Mouse (Mus musculus): Measurements from ENCODE around the gene Eif4enif1. TPM values are rescaled to one million over a fixed set of nuclear protein-coding genes. Genes with fewer than 3 reads are reported as not detected.

Gene Eif4enif1
- polyA plus RNA-seq, 1 experiment from 2014 or later: 70.2 TPM

DNA sequence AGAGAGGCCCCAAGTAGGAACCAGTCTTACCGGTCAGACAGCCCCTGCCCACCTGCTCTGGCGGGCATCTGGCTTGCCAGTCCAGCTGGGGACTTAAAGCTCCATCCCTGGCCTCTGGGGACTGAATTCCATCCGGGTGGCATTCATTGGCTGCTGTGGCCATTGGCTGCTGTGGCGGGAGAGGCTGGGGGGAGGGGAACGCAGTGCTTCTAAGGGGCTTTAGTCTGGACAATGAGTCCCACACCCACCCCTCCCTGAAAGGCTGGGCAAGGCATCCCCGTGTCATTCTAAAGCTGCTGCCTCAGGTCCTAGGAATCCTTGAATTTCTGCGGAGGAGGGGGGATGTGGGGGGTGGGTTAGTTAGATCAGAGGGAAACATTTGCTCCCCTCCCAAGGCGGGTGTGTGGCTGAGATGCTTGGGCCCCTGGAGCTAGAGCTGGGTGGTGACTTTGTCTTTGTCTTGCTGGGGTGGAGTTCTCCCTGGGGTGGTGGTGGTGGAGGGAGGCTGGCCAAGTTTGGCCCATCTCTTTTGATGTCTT is 90.6 kb downstream of the Eif4enif1 start:
- no peak for ATAC-seq (ENCODE audit: insufficient number of reproducible peaks, insufficient read depth, low FRiP score, low TSS enrichment)
- peaks cover 39% of the 10 kb centered on the region for H3K4me1 ChIP-seq
- H3K4me2 ChIP-seq (replicated peaks): peak overlapping the region; percentile 98
- no peaks in the 10 kb centered on the region for H3K9me3 ChIP-seq
- H3K4me3 ChIP-seq: peak overlapping the region; percentile 85
- H3K36me3 ChIP-seq: peaks cover 45% of the 10 kb centered on the region
- no peaks in the 10 kb centered on the region for H3K27me3 ChIP-seq
- 1% methylated on average over 8 of the region's 8 CpGs for WGBS
- H3K27ac ChIP-seq: peak overlapping the region; percentile 100
- peak overlapping the region; percentile 96 for H3K9ac ChIP-seq

DNA sequence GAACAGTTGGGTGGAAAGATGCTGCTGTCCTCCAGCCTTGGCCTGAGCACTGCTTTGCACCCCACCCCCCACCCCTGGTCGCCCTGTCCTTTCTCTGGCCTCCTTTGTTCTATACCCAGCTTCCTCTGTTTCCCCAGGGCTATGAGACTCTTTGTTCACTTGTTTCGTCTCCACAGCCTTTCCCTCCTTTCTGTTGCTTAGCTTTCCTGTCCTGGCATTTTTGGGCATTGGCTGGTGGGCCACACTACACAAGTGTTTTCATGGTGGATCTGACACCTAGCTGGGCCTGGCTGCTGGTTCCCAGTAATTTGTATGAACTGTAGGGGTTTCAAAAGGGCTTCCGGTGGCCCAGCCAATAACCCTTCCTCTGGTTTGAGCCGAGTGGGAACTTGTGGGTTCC is 91.2 kb downstream of the Eif4enif1 start:
- H3K9ac ChIP-seq: peak overlapping the region; percentile 96
- 37% methylated on average over 4 of the region's 4 CpGs for WGBS
- no peaks in the 10 kb centered on the region for H3K27me3 ChIP-seq
- H3K36me3 ChIP-seq: peaks cover 51% of the 10 kb centered on the region
- ATAC-seq (ENCODE audit: insufficient number of reproducible peaks, insufficient read depth, low FRiP score, low TSS enrichment): no peak
- peaks cover 38% of the 10 kb centered on the region for H3K4me1 ChIP-seq
- no peaks in the 10 kb centered on the region for H3K9me3 ChIP-seq
- peak overlapping the region; percentile 85 for H3K4me3 ChIP-seq
- H3K4me2 ChIP-seq (replicated peaks): peak overlapping the region; percentile 98
- H3K27ac ChIP-seq: peak overlapping the region; percentile 100

Other genes starting within 250 kb of the Eif4enif1 start
- 17.0 and 17.1 TPM in 2 replicates for gene Sfi1, start 8.9 kb upstream of the Eif4enif1 start, polyA plus RNA-seq (2016; fragmentation: Nextera tagmentation; extraction: Ambion mirVana)
- 217 and 229 TPM in 2 replicates for gene Drg1, start 64.0 kb downstream of the Eif4enif1 start, polyA plus RNA-seq (2016; fragmentation: Nextera tagmentation; extraction: Ambion mirVana)
- gene Patz1, start 86.5 kb downstream of the Eif4enif1 start, polyA plus RNA-seq (2016; fragmentation: Nextera tagmentation; extraction: Ambion mirVana): 84.3 and 85.3 TPM in 2 replicates
- 12.4 and 15.1 TPM in 2 replicates for gene Pik3ip1, start 128.0 kb downstream of the Eif4enif1 start, polyA plus RNA-seq (2016; fragmentation: Nextera tagmentation; extraction: Ambion mirVana)
- gene Limk2, start 206.8 kb downstream of the Eif4enif1 start, polyA plus RNA-seq (2016; fragmentation: Nextera tagmentation; extraction: Ambion mirVana): 69.1 and 75.1 TPM in 2 replicates
- 35.7 and 39.5 TPM in 2 replicates for gene Rnf185, start 250.0 kb downstream of the Eif4enif1 start, polyA plus RNA-seq (2016; fragmentation: Nextera tagmentation; extraction: Ambion mirVana)